Mouse (Mus musculus): ENCODE results near the gene Panx2.

The Panx2 gene
- long read RNA-seq, experiment 1: 0 reads
- long read RNA-seq, experiment 2, partial matches to known transcripts: 1 of 1 reads
- long read RNA-seq, experiment 2, other reads (novel, unspliced or antisense): 0 of 1 reads

- intact Hi-C loops (cut with DNase I): no loop called here
These were observed at the start of gene Panx2 for GRCm38 (mm10) chr15:89059161-89059931. Panx2 (plus strand) TSS chr15:89059734.

- intact Hi-C loops (cut with DNase I): no loop called here
These were observed 42.8 kb upstream of the Panx2 start for GRCm38 (mm10) chr15:89016722-89017121.

- intact Hi-C loops (cut with DNase I): no loop called here
These were observed 39.4 kb upstream of the Panx2 start for GRCm38 (mm10) chr15:89020085-89020484.

- intact Hi-C loops (cut with DNase I): no loop called here
These were observed 39.0 kb upstream of the Panx2 start for GRCm38 (mm10) chr15:89020492-89020891.

- intact Hi-C loops (cut with DNase I): no loop called here
These were observed 15.2 kb upstream of the Panx2 start for GRCm38 (mm10) chr15:89044381-89044780.

- intact Hi-C loops (cut with DNase I): no loop called here
These were observed 13.2 kb upstream of the Panx2 start for GRCm38 (mm10) chr15:89046356-89046755.

GRCm38 (mm10) chr15:89054666-89055065, 4.9 kb upstream of the Panx2 start:
- intact Hi-C loops (cut with DNase I): no loop called here

- intact Hi-C loops (cut with DNase I): no loop called here
These were observed 798 bp upstream of the Panx2 start for GRCm38 (mm10) chr15:89058736-89059135.

GRCm38 (mm10) chr15:89060032-89060681, 623 bp downstream of the Panx2 start:
- intact Hi-C loops (cut with DNase I): no loop called here

- intact Hi-C loops (cut with DNase I): no loop called here
These were observed 1.4 kb downstream of the Panx2 start for GRCm38 (mm10) chr15:89060811-89061460.

GRCm38 (mm10) chr15:89061761-89062517, 2.4 kb downstream of the Panx2 start:
- intact Hi-C loops (cut with DNase I): no loop called here

GRCm38 (mm10) chr15:89062518-89062910, 3.0 kb downstream of the Panx2 start:
- intact Hi-C loops (cut with DNase I): no loop called here

- intact Hi-C loops (cut with DNase I): no loop called here
These were observed 3.5 kb downstream of the Panx2 start for GRCm38 (mm10) chr15:89063001-89063400.

GRCm38 (mm10) chr15:89063536-89063935, 4.0 kb downstream of the Panx2 start:
- intact Hi-C loops (cut with DNase I): no loop called here

- intact Hi-C loops (cut with DNase I): no loop called here
These were observed 5.4 kb downstream of the Panx2 start for GRCm38 (mm10) chr15:89064891-89065290.

GRCm38 (mm10) chr15:89067609-89068008, 8.1 kb downstream of the Panx2 start:
- intact Hi-C loops (cut with DNase I): no loop called here

- intact Hi-C loops (cut with DNase I): no loop called here
These were observed 8.7 kb downstream of the Panx2 start for GRCm38 (mm10) chr15:89068226-89068625.

- intact Hi-C loops (cut with DNase I): no loop called here
These were observed 9.9 kb downstream of the Panx2 start for GRCm38 (mm10) chr15:89069336-89069840.

- intact Hi-C loops (cut with DNase I): no loop called here
These were observed 11.1 kb downstream of the Panx2 start for GRCm38 (mm10) chr15:89070606-89071005.

- intact Hi-C loops (cut with DNase I): no loop called here
These were observed 14.6 kb downstream of the Panx2 start for GRCm38 (mm10) chr15:89073993-89074603.
